Mouse (Mus musculus) heart, adult 9 months (tissue): ENCODE results near the gene Dpep1.
A peak's percentile ranks its signal among the peaks of the same experiment; 100 is the strongest.
"Not testable (repeated sequence)": the region's sequence is repeated elsewhere in the genome, so short reads cannot be mapped to it uniquely, and the experiment has no call there.

Experiments used
- DNase-seq, 2 experiments: peaks; one replicate each; pipeline ENCODE4 v3.0.0; 2022; ENCODE audit warnings: low spot score in 2 of 2

The Dpep1 gene

DNA sequence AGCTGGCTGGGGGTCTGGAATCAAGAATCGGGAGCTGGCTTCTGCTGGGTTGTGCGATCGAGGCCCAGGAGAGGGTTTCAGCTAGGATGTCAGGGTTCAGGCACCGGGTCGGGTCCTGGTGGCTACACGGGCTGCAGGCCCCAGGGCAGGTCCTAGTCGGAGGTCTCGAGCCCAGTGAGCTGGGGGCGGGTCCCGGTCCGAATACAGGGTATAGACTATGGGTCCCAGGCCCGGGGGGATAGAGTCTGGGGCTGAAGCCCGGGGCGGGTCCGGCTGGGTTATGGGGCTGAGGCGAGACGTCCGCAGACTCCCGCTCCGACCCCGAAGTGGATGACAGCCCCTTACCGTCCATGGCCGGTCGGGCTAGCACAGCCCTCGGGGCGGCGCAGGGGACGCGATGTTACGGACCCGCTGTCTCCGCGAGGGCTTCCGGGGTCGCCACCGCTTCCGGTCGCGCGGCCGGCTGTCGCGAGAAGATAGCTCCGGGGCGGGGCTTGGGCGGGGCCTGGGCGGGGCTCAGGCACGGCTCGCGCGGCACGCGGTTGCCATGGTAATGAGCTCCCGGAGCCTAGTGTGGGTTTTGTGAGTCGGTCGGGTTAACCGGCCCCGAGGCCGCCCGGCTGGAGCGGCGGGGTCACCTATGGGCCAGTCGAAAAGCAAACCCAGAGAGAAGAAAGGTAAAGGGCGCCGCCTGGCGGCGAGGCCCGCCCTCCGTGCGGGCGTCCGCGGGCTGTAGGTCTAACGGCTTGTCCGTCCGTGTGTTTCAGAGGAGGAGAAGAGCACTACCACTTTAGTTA lies 26.5 kb downstream of the Dpep1 start, which contains the start of the genes Chmp1a and Spata33:
Chmp1a (minus strand) TSS at position 443 of the 797 bp plus-strand sequence.
Spata33 (plus strand) TSS at position 512 of the 797 bp plus-strand sequence.
- DNase-seq = peak; percentile 85 to 88

DNA sequence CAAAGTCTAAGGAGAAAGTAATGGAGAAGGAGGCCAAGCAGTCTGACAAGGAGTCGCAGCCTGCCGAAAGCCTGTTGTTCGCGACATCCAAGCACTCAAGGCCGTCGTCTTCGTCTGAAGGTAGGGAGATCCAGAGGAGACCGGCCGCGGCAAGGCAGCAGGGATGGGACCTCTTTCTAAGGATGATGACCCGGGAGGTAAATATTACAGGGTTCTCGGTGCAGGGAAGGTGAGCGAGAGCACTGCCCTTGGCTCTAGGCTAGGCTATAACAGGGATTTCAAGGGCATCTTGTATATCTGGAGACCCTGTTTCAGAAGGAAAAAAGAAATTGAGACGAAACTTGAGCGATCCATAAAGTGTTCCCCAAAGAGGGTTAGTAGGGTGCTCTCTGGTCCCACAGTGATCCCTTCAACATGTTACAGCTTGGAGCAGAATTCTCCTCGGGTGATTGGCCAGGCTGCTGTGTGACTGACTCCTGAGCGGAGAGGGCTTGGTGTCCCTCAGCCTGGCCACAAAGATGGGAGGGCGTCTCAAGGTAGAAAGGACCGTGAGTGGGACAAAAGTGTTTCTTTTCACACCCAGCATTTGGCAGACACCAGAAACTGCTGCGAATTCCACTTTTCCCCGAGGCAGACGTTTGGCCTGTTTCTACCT lies 27.2 kb downstream of the Dpep1 start:
- peak in 1 of 2 experiments; percentile 34 for DNase-seq

DNA sequence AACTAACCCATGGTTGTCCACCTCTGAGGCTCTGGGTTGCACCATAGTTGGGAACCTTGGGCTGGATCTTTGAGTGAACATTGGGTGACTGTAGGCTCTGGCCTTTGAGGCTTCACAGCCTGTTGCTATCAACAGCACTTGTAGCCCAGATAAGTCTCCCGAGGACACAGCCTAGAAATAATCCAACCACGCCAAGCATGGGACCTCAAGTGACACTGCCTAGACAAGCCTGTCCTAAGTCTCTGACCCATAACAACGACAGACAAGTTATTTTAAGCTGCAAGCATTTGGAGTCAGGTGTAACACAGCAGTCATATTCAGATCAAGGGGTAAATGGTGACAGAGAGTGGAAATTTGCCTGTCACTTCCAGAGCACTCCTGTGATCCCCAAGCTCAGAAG lies 29.4 kb downstream of the Dpep1 start:
- DNase-seq = peak; percentile 67 to 74

DNA sequence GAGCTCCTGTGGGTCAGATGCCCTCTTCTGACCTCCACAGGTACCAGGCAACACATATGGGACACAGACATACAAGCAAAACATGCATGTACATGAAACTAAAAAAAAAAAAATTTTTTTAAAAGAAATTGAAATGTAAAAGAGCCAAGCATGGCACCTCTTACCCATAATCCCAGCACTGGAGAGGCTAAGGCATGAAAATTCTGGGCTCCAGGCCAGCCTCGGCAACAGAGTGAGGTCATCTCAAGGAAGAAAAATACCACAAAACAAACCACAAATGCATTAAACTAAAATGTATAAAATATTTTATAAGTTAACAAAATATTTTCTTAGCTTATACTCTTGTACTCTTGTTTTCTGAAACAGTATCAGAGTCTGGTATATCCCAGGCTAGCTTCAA lies 34.9 kb downstream of the Dpep1 start:
- no peak for DNase-seq

DNA sequence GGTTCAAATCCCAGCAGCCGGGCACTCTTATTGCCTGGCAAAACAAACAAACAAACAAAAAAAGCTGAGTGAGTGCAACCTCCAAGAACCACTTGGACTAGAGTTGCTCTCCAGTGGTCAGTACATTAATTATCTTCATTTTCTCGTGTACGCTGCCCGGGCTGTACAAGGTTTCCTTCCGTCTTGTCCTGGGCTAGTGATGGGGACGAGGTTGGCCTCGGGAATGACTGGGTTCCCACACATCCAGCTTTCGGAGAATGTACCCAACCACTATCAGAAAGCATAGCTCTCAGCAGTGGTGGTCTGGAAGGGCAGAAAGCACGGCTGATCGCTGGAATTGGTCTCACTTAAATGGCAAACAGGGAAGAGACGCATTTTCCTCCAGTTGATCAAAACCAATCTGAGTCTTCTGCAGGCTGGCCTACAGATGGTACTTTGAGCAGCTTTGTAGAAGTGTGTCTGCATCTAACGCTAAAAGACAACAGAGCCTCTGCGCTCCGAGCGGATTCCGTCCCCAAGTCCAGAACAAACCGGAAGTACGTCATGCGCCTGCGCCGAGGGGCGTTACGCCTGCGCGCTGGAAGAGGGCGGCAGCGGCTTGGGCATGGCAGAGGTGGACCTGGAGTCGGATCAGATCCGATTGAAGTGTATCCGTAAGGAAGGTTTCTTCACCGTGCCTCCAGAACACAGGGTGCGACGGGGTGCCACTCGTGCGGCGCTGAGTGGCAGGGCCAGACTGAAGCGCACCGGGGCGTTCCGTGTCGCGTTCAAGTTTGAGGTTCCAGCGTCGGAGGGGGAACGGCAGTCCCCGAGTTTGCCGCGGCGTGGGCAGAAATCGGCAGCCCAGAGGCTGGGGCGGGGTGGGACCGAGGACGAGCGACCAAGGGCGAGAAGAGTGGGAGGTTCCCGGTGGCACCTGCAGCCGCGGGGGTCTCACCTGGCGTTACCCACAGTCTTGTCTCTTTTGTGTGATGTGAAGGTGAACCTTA lies 38.5 kb downstream of the Dpep1 start, which contains the start of gene Cdk10:
Cdk10 (plus strand) TSS at position 565 of the 989 bp plus-strand sequence.
- peak; percentile 92 for DNase-seq

DNA sequence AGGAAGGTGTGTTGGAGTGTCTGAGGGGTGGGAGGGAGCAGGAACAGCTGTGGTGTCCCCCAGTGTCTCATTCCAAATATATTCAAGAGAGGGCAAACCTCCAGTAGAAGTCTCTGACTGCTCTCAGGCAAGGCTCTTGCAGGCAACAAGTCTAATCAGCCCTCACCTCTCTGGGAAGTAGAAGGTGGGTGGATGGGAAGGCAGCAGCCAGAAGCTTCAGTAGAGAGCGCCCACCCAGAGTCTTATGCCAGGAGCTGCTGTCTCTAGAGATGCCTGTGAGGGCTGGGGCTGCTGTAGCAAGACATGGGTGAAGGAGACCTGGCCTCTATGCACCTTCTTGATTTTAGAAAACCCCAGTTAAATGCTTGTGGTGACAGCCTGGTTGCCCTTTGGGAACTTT lies 42.4 kb downstream of the Dpep1 start:
- no peak for DNase-seq

DNA sequence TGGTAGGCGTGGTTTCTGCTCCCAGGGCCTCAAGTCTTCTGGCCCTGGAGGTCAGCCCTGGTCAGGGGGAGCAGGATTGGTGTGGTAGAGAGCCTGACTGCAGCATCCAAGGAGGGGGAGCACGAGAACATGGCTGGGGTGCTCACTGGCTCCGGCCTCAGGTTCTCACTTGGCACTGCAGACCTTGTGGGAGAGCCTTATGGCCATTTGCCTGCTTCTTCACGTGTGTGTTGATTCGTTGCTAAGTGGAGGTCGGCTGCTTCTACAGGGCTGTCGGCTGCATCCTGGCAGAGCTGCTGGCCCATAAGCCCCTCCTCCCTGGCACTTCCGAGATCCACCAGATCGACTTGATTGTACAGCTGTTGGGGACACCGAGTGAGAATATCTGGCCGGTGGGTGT lies 44.3 kb downstream of the Dpep1 start:
- DNase-seq = not testable (repeated sequence)

DNA sequence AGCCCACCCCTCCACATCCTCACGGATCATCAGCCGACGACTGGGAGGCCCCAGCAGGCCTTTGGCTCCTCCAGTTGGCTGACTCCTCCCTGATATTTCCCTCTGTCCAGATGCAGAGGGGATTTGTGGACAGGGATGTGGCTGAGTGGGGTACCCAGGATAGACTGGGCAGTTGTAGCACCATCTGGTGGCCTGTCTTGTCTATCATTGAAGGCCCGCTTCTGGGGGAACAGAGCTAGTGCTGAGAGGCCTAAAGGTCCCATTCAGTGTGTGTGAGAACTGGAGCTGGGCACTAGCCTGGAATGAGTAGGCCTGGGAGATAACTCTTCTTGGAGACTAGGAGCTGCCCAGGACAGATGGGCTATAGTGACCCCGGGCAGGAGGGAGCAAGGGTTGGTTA lies 45.7 kb downstream of the Dpep1 start:
- no peak for DNase-seq

DNA sequence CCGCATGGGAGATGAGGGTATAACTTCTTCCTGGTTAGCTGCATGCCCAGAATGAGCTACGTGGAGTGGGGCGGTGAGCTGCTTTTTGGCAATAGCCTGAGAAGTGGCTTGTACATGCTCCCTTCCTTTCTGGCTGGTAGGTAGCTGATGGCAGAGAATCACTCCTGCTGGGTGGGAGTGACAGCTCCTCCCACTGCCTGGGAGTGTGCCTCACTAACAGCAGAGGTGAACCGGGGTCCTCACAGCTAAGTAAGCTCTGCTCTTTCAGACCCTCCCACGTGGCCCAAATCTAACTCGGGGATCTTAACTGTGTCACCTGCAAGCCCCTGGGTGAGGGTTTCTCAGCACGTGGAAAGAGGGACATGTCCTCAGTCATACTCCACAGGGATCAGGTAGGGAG lies 46.5 kb downstream of the Dpep1 start:
- no peak for DNase-seq

DNA sequence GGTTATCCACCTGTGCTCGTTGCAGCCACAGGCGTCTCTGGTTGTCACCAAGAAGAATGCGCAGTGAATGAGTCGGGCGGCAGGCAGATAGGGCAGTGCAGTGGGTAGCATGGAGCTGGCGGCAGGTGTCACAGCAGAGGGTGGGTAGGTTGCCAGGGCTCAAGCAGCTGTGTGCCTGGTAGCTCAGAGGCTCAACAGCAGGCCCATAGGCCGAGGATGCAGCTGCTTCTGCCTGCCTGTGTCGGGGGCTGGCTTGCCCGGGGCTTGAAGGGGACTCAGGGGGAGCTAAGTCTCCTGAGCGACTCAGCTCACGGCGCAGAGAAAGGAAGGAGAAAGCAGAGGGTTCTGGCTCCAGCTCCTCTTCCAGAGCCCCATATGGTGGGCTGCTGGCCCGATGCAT lies 47.3 kb downstream of the Dpep1 start:
- no peak for DNase-seq

DNA sequence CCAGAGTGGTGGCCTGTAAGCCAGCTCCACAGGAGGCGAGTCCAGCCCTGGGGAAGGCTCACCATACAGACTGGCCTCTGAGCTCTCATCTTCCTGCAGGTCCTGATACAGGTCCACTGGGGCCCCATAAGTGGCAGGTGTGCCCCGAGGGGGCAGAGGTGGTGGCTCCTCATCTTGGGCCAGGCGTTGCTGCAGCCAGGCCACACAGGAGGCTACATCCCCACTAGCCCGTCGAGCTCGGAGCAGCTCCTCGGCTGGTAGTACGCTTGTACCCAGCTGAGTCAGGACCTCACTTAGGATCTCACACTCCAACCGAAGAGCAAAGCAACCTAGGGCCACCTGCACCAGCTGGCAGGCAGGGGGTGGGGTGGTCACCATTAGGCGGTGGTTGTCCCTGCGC lies 47.7 kb downstream of the Dpep1 start:
- DNase-seq = no peak

DNA sequence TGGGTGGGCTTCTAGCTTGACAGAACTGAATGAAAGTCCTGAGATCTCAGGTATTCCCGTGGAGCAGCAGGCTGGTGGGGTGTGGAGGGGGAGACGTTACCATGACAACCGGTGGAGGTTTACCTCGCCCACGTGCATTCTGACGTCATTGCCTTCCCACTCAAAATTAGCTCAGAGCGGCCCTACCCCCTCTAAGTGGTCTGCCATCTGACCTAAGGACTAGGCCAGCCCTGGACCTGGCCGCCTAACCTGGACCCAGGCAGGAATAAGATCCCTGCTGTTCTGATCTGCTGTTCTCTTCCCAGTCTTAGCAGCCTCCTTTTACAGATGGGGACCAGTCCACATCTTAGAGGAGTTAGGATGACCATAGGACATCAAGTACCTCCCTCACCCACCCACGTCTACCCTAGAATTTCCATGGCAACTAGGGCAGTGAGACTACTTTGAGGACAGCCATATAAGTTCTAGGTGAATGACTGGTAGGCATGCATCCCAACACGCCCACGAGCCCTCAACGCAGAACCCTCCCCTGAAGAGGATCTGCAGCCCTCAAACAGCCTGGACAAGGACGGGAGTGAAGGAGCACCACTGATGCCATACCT lies 49.0 kb downstream of the Dpep1 start:
- DNase-seq = no peak

DNA sequence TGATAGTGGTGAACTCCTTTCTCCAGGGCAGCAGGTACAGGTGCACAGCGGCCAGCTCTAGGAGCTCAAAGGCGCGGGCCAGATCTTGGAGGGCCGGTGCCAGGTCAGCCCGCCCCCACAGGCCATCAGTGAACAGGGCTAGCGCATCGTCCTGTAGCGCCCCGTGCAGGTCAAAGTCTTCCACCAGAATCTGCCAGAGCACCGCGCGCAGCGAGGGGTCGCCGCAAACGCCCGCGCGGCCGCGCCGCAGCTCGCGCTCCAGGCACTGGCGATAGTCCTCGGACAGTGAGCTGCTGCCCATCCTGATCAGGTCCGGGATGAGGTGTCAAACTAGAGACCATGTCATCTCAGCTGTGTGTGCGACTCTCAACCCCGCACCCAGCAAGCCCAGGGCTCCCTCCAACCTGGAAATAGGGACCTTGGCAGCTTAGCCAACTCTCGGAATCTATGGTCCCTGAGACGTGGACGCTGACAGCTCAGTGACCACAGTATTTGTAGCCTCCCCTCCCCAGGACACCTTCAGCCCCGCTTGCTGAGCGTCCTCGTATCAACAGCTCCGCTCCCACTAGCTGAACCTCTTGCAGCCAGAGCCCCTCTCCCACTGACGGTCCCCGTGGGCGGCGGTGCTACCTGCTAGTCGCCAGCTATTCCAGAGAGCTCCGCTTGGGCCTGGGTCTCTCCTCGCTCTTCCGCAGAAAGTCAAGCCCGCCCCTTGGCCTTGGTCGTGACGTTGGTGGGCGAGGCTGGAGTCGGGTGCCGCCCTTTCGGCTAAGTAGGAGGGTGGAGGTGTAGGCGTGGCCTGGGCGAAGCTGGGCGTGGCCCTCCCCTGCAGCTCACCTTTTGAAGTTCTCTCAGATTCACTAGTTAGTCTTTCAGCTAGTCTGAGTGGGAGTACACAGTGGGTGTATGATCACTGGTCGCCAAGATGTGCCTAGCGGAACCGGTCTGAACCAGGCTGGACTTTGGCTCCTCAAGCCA lies 49.8 kb downstream of the Dpep1 start, which contains the start of gene Spata2l:
Spata2l (minus strand) TSS at position 714 of the 978 bp plus-strand sequence.
- DNase-seq = peak; percentile 77 to 82

DNA sequence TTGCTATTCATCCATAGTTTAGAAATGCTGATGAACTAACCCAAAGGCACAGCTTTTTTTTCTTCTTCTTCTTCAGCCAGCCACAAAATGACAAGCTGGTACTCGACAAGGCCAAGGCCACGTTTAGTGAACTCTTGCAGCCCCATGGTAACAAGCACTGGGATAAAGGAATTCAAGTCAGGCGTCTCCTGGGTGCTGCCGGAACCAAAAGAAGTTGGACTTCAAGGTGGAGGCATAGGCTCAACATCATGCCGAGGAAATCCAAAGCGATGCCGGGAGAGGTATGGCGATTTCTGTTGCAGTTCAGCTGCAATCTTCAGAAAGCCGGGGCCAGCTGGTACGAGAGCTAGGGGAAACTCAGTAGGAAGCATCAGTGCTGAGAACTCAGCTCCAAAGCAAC lies 53.4 kb downstream of the Dpep1 start:
- no peak for DNase-seq

DNA sequence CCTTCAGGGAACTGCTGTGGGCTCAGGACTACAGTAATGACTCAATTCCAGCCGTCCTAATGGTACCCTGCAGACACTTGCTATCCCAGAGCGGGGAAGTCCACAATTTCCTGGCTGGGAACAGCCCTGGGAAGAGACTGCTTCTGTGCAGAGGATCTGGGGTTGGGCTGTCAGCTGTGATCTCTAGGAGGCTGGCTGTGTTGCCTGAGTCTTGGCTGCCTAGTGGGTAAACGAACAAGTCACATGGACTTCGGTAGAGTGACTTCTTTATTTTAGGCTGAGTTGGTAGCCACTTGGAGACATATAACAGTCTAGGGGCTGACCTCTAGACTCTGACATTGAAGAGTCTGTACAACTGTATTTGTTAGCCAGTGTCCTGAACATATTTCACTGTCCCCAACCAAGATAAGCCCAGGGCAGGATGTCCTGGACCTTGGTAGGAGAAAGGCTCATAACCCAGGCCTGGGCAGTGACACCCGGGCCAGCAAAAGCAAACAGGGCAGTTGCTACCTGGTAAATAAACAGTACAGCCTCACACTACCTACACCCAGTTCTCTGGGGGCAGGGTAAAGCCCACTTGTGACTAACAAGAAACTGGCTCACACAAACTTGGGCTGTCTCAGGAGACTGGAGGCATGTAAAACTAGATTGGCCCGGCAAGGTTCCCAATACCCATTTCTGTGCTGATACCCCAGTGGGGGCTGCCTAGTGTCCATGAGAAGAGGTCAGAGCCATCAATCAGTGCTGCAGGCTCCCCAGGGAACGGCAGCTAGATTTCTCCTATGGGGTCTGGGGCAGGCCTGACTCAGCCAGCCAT lies 56.3 kb downstream of the Dpep1 start:
- no peak for DNase-seq

DNA sequence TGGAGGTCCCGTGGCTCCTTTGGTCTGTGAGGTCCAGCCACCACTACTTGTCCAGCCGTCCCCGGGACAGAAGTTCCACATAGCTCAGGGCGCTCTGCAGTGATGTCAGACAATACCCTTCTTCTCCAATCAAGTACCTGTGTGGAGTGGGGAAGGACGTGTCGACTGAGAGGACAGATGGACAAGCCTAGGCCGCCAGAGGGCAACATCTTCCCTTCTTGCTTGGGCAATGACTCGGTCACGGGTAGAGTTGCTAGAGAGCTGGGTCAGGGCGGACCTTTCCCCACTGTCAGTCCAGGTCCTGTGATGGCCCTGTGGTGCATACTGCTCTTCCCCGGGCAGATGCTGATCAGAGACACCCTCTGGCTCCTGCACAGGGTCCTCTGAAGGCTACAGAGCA lies 57.0 kb downstream of the Dpep1 start:
- no peak for DNase-seq

DNA sequence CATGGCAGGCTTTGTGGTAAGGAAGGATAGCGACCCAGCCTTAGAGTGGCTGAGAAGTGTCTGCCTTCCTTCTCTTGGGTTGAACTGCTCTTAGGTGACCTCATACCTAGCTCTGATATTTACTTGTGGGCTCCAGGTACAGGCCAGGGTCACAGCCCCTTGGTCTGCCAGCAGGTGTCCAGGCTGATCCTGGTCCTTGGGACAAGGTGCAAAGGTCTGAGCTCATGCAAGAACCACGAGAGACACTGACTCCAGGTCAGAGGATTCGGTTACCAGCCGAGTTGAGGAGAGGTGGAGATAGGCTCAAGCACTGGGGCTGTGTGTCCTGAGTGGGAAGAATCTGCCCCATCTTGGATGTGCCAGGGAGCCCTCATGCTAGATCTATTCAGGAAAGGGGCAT lies 58.3 kb downstream of the Dpep1 start:
- no peak for DNase-seq

DNA sequence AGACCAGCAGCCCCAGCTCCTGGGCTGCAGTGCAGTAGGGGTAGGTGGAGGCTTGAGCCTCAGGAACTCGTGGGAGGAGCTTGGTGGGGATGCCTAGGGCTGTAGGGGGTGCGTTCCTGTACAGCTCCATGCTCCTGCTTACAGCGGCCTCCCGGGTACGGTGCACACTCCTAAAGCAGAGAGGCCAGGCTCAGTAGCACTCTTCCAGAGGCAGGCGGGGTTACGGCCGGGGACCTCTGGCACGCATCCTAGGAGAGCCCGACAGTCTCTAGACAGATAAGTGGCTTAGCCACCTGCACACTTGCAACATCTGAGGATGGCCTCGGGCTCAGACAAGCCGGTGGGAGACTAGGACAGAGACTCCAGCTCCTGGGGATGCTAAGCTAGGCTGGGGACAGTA lies 59.5 kb downstream of the Dpep1 start:
- DNase-seq = no peak

DNA sequence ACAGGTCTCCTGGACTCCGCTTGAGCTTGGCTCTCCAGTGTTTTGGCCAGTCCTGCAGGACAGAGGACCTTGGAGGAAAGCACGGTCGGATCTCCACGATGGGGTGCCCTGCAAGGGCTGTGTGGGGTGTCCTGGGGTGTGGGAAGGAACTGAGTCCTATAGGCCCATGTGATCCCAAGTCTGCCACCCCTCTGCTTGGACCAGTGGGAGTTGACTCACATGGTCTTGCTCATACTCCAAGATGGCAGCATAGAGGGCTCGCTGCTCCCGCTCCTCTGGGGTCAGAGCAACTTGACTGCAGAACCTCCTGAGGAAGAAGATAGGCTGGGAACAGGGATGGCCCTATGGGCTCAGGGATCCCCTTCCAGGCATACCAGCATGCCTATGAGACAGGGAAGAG lies 61.7 kb downstream of the Dpep1 start:
- no peak for DNase-seq
